Mouse (Mus musculus) hindbrain, embryonic 13.5 days (tissue): ENCODE data around the gene Tigd2. TPM values are rescaled to one million over a fixed set of nuclear protein-coding genes. Genes with fewer than 3 reads are reported as not detected.
A peak's percentile ranks its signal among the peaks of the same experiment; 100 is the strongest.
"Not testable (repeated sequence)": the region's sequence is repeated elsewhere in the genome, so short reads cannot be mapped to it uniquely, and the experiment has no call there.

ENCODE experiments used
- ATAC-seq: fragments of 200-750 bp; cut with Nextera tagmentation; 2 replicates; pipeline ENCODE4 v1.8.0; 2017; ENCODE audit warnings: moderate TSS enrichment; ENCODE audit not compliant: low FRiP score
- H3K27ac ChIP-seq: fragments of 300-500 bp; sonication (generic); 2 replicates; pipeline ENCODE4 v1.5.1; 2015; ENCODE audit warnings: inconsistent platforms, mild to moderate bottlenecking, moderate library complexity
- H3K27me3 ChIP-seq: fragments of 300-500 bp; sonication (generic); 2 replicates; pipeline ENCODE4 v1.6.1; 2015; ENCODE audit warnings: mild to moderate bottlenecking, inconsistent platforms
- H3K36me3 ChIP-seq: fragments of 300-500 bp; sonication (generic); 2 replicates; pipeline ENCODE4 v1.6.1; 2015; ENCODE audit warnings: mild to moderate bottlenecking, inconsistent platforms
- H3K4me1 ChIP-seq: fragments of 300-500 bp; sonication (generic); replicated peaks from 2 replicates; pipeline ENCODE4 v1.6.1; 2015; ENCODE audit warnings: inconsistent platforms
- H3K4me2 ChIP-seq: fragments of 300-500 bp; sonication (generic); 2 replicates; pipeline ENCODE4 v1.6.1; 2015; ENCODE audit warnings: inconsistent platforms, mild to moderate bottlenecking, moderate library complexity
- H3K4me3 ChIP-seq: fragments of 300-500 bp; sonication (generic); 2 replicates; pipeline ENCODE4 v1.5.1; 2015; ENCODE audit warnings: mild to moderate bottlenecking, inconsistent platforms
- H3K9ac ChIP-seq: fragments of 300-500 bp; sonication (generic); 2 replicates; pipeline ENCODE4 v1.6.1; 2015; ENCODE audit warnings: mild to moderate bottlenecking, inconsistent platforms
- H3K9me3 ChIP-seq: fragments of 300-500 bp; sonication (generic); 2 replicates; pipeline ENCODE4 v1.6.1; 2016; ENCODE audit warnings: inconsistent platforms
- WGBS: fragments of 180-500 bp; shearing (Covaris S2); methylation state at CpG from one replicate; pipeline ENCODE4 v1.1.7; 2015; 5-methylcytosine and 5-hydroxymethylcytosine counted together
- polyA plus RNA-seq: library from polyadenylated mRNA; unstranded; fragments of >200 nt; fragmentation: Nextera tagmentation; extraction: Ambion mirVana; gene quantifications from 2 replicates; pipeline ENCODE4 v1.2.1, GENCODE M21; 2015

The Tigd2 gene
- polyA plus RNA-seq = 11.0 and 11.1 TPM in 2 replicates

DNA sequence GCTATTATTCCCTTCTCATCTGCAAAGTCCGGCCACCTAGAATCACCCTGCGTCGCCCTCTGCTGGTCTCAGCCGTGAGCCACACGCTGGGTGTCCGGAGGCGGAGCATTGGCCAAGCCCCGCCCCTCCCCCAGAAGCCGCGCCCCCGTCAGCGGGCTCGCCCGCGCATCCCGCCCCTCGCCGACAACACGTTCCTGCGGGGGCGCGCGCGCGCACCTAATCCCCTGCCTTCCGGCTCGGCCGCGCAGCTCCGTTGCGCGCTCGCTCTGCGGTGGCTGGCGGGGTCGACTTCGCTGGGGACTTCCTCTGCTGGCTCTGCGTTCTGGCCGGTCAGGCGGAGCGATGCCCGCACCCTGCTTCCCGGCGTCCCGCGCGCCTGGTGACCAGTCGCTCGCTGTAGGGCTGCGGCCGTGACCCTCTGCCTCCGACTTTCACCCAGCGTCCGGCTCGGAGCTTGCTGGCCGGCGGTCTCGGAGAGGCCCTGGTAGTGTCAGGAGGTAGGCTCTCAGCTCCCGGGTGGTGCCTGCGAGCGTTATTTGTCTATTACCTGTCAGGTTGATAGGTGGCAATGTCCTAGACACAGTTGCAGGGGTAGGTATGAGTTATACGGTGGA is at the start of gene Tigd2:
Tigd2 (plus strand) TSS at position 186 of the 614 bp plus-strand sequence.
- Histone ChIP-seq H3K27me3 (no peaks in the 10 kb centered on the region), H3K4me3 (peak within 1 kb of the TSS; percentile 56), H3K9me3 (no peaks in the 10 kb centered on the region), H3K4me1 (peaks cover 7% of the 10 kb centered on the region), H3K9ac (peak within 1 kb of the TSS; percentile 79), H3K4me2 (peak within 1 kb of the TSS; percentile 60), H3K36me3 (peaks cover 4% of the 10 kb centered on the region; the same call in 1 of the 2 replicates), H3K27ac (peak within 1 kb of the TSS; percentile 87)
- WGBS = under 1% methylated on average over 60 of the region's 62 CpGs
- peak; percentile 97 for ATAC-seq

DNA sequence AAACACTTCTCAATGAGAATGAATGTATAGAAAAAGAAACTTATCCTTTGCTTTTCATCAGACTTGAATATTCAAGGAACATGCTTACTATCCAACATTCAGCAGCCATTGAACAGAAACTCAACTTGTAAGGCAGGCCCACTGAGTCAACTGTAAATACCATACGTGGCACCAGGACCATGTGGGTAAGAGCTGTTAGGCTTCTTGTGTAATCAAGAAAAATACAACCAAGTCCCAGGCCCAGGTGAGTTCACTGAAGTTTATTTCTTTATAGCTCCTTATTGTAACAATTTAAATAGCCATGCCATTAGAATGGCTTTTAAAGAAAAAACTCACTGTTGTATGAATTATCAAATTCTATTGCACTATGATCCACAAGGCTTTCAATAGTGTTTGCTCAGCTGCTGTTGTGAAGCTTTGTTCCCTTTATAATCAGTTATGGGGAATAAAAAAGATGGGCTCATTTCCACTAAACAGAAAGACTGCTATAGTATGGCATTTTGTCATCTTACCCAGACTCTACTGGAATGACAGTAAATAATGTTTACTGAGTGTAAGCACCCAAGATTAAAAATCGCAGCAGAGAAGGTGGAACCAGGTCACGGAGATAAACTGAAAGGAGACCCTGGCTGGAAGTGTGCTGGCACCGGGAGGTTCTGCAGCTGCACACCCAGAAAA is 46.7 kb upstream of the Tigd2 start:
- no peaks in the 10 kb centered on the region for H3K4me1 ChIP-seq
- no peaks in the 10 kb centered on the region for H3K36me3 ChIP-seq
- no peaks in the 10 kb centered on the region for H3K9me3 ChIP-seq
- no peak overlapping the region for H3K9ac ChIP-seq
- no peak overlapping the region for H3K4me2 ChIP-seq
- no peak overlapping the region for H3K27ac ChIP-seq
- no peaks in the 10 kb centered on the region for H3K27me3 ChIP-seq
- WGBS = 94% methylated on average over 4 of the region's 4 CpGs
- no peak overlapping the region for H3K4me3 ChIP-seq
- ATAC-seq = no peak

DNA sequence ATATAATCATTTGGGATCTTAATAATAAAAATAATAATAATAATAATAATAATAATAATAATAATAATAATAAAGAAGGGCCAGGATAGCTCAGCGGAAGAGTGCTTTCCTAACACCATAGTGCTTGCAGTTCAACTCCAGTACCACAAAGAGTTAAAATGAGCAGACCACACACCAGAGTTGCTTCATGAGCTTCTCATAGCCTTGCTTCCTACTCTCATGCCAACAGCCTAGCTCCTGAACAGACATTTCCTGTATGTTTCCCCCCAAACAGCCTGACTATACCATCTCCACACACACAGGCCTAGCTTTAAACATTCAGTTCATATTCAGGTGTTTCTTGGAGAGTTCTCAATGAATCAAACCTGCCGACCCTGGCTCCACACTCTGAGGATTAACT is 45.8 kb upstream of the Tigd2 start:
- no peak overlapping the region for H3K9ac ChIP-seq
- ATAC-seq = no peak
- no peaks in the 10 kb centered on the region for H3K36me3 ChIP-seq
- no peak overlapping the region for H3K4me3 ChIP-seq
- H3K9me3 ChIP-seq = no peaks in the 10 kb centered on the region
- no peaks in the 10 kb centered on the region for H3K27me3 ChIP-seq
- no peak overlapping the region for H3K27ac ChIP-seq
- 83% methylated on average over 2 of the region's 2 CpGs for WGBS
- H3K4me2 ChIP-seq = no peak overlapping the region
- no peaks in the 10 kb centered on the region for H3K4me1 ChIP-seq

DNA sequence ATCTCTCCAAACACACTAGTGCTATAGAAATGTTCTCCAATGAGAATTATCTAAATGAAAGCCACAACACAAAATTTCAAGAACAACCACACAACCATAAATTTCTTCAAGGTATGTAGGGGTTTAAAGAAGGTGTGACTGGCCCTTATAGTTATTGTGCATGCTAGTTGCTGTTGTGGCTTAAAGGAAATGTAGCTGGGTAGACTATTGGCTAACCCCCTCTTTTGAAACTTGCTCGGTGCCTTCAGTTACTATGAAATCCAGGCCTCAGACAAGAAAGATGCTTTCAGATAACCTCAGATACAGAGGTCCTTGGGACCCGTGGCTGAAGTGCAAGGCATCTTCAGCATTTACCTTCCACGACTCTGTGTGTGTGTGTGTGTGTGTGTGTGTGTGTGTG is 45.3 kb upstream of the Tigd2 start:
- H3K27ac ChIP-seq = no peak overlapping the region
- H3K4me2 ChIP-seq = no peak overlapping the region
- ATAC-seq = no peak
- H3K27me3 ChIP-seq = no peaks in the 10 kb centered on the region
- H3K9ac ChIP-seq = no peak overlapping the region
- no peak overlapping the region for H3K4me3 ChIP-seq
- H3K9me3 ChIP-seq = no peaks in the 10 kb centered on the region
- 87% methylated on average over 3 of the region's 3 CpGs for WGBS
- no peaks in the 10 kb centered on the region for H3K4me1 ChIP-seq
- H3K36me3 ChIP-seq = no peaks in the 10 kb centered on the region

DNA sequence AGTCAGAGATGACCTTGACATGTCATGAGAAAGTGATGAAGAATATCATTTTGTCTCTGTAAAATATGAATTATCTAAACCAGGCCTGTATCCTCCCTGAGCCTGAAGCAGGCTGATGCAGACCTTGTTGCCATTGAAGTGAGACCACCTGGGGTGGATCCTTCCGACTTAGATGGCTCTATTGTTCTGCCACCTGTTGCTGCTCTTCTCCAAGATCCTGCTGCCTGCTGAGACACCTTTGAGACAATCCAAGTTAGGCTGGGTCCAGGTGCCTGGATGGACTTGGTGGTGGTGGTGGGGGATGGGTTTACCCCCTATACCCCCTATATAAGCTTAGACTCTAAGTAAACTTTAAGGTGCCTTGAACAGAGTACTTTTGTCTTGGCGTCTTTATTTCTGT is 39.7 kb upstream of the Tigd2 start:
- Histone ChIP-seq H3K4me3 (no peak overlapping the region), H3K4me2 (no peak overlapping the region)

DNA sequence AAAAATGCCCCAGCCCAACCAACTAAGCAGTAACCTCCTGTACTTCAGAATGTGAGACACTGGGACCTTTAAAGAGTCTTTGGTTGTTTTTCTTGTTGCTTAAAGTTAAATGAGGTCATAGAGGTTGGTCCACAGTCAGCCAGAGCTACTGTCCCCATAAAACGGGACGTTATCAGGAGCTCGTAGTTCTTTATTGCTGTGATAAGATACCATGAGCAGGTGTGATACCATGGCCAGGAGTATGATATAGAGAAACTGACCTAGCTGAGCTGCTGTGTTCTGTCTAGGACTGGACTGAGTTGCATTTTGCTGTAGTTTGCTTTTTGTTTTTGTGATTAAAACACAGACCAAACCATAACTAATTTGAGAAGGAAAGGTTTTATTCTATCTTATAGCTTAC is 37.4 kb upstream of the Tigd2 start:
- no peak overlapping the region for H3K27ac ChIP-seq
- H3K4me2 ChIP-seq = no peak overlapping the region
- no peak for ATAC-seq
- no peaks in the 10 kb centered on the region for H3K27me3 ChIP-seq
- H3K9ac ChIP-seq = no peak overlapping the region
- H3K36me3 ChIP-seq = no peaks in the 10 kb centered on the region
- no peaks in the 10 kb centered on the region for H3K9me3 ChIP-seq
- 92% methylated on average over 3 of the region's 3 CpGs for WGBS
- H3K4me1 ChIP-seq = no peaks in the 10 kb centered on the region
- no peak overlapping the region for H3K4me3 ChIP-seq

More for the DNA sequence above, 39.7 kb upstream of the Tigd2 start:
- H3K36me3 ChIP-seq = no peaks in the 10 kb centered on the region
- H3K9ac ChIP-seq = no peak overlapping the region
- H3K27ac ChIP-seq = no peak overlapping the region
- H3K9me3 ChIP-seq = no peaks in the 10 kb centered on the region
- H3K27me3 ChIP-seq = no peaks in the 10 kb centered on the region
- ATAC-seq = no peak
- 15% methylated on average over 2 of the region's 2 CpGs for WGBS
- H3K4me1 ChIP-seq = no peaks in the 10 kb centered on the region

DNA sequence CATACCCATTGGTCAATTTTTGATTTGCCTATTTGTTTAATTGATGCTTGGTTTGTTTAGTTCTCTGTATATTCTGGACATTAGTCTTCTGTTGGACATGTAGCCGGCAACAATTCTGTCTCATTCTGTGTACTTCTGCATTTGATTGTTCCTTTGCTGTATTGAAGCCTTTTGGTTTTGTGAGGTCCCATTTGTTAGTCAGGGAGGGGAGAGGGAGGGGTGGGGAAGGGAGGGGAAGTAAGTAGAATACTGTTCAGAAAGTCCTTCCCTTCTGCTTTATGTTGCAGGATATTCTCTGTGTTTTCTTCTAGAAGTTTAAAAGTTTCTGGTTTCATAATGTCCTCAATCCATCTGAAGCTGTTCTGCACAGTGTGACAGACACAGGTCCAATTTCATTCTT is 34.7 kb upstream of the Tigd2 start:
- 58% methylated on average over 1 of the region's 1 CpGs for WGBS
- Histone ChIP-seq H3K27me3 (no peaks in the 10 kb centered on the region), H3K9ac (no peak overlapping the region), H3K4me1 (no peaks in the 10 kb centered on the region), H3K4me3 (no peak overlapping the region), H3K9me3 (no peaks in the 10 kb centered on the region), H3K4me2 (no peak overlapping the region), H3K36me3 (no peaks in the 10 kb centered on the region), H3K27ac (no peak overlapping the region)
- no peak for ATAC-seq

DNA sequence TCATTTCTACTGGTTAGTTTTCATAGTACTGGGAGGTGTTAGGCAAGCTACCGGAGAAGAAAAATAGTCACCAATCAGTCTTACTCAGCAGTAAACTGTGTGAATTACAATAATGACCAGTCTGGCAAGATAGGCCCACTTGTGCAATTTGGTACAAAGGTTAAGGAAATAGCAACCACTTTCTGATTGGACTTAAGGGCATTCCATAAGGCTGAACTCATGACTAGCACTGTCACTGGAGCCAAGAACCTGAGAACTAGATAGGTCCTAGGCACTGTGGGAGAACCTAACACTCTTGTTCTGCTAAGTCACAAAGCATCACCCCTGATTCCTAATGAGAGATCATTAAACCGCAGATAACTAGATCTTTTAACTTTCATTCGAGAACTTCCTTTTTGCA is 30.6 kb upstream of the Tigd2 start:
- ATAC-seq = no peak

DNA sequence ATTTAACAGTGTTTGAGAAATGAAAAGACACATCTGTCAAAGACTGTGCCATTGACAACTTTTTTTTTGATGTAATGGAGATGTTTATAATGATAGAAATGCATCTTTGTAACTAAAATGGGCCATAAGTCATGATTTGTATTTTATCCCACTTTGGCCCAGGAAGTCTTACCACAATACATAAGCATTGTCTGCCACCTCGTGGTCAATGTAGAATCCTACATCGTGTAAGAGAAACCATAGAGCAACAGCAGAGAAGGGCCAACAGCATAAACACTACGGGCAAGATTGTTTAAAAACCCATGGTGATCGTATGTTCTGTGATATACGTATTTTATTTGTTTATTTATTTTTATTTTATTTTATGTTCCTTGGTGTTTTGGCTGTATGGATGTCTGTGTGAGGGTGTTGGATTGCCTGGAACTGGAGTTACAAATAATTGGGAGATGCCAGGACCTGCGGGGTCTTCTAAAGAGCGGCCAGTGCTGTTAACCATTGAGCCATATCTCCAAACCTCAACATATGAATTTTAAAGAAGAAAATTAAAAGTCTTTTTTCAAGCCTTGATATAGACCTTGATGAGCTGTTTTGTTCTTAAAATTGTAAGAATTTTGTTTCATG is 28.2 kb upstream of the Tigd2 start:
- no peaks in the 10 kb centered on the region for H3K36me3 ChIP-seq
- no peak overlapping the region for H3K4me3 ChIP-seq
- H3K4me2 ChIP-seq = no peak overlapping the region
- no peaks in the 10 kb centered on the region for H3K27me3 ChIP-seq
- no peak overlapping the region for H3K27ac ChIP-seq
- no peaks in the 10 kb centered on the region for H3K4me1 ChIP-seq
- H3K9ac ChIP-seq = no peak overlapping the region
- ATAC-seq = peak; percentile 90
- 50% methylated on average over 7 of the region's 7 CpGs for WGBS
- H3K9me3 ChIP-seq = no peaks in the 10 kb centered on the region

More for the DNA sequence above, 30.6 kb upstream of the Tigd2 start:
- Histone ChIP-seq H3K4me1 (no peaks in the 10 kb centered on the region), H3K4me3 (no peak overlapping the region), H3K9ac (no peak overlapping the region), H3K4me2 (no peak overlapping the region), H3K36me3 (no peaks in the 10 kb centered on the region), H3K27ac (no peak overlapping the region), H3K27me3 (no peaks in the 10 kb centered on the region), H3K9me3 (no peaks in the 10 kb centered on the region)
- WGBS = 90% methylated on average over 3 of the region's 3 CpGs

DNA sequence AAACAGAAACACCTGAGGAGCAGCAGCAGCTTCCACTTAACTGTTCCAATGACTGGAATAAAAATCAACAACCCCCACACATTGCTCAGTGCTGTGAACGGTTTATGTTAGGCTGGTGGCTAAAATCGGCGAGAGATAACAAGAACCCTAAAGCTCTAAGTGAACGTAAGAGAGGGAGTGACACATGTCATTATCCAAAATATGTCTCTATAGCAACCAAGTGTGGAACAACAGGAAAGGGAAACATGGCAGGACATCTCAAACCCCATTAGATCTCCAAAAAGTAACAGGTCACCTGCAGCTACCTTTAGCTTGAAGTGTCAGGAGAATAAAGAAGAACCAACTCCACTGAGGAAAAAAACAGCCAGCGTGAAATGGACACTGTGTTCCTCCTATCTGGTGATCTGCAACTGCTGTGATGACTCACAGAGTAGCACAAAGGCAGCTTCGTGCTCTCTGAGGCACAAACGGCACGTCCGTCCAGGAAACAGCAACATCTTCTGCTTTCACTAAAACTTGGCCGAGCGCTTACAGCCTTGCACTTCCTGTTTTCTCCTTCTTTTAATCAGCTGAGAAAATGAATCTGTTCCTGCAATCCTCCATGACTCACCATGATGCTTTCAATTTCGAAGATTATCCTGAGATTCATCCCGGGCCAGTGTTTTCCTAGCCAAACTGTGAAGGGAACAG is 23.5 kb upstream of the Tigd2 start:
- H3K9ac ChIP-seq = no peak overlapping the region
- 85% methylated on average over 13 of the region's 13 CpGs for WGBS

DNA sequence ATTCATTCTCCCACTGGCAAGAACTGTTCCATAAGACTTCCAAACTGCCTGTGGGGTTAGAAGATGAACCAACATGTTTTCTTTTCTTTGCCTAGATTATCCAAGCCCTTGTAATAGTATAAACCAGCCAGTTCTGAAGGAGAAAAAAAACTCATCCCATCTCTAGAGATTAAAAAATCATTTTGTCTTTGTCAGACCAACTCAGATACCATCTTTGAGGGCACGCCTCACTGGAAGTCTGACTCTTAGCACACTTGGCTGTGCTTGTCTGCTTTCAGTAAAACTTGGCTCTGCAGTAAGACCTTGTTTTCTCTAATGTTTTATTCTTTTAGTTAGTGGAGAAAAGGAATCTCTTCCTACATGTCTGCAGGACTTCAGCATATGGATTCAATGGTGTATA is 18.7 kb upstream of the Tigd2 start:
- no peaks in the 10 kb centered on the region for H3K9me3 ChIP-seq
- 91% methylated on average over 1 of the region's 1 CpGs for WGBS
- no peak overlapping the region for H3K4me3 ChIP-seq
- no peak overlapping the region for H3K4me2 ChIP-seq
- no peaks in the 10 kb centered on the region for H3K4me1 ChIP-seq
- ATAC-seq = no peak
- no peak overlapping the region for H3K9ac ChIP-seq
- no peaks in the 10 kb centered on the region for H3K27me3 ChIP-seq
- no peak overlapping the region for H3K27ac ChIP-seq
- no peaks in the 10 kb centered on the region for H3K36me3 ChIP-seq

More for the DNA sequence above, 23.5 kb upstream of the Tigd2 start:
- Histone ChIP-seq H3K36me3 (no peaks in the 10 kb centered on the region), H3K4me1 (no peaks in the 10 kb centered on the region), H3K9me3 (no peaks in the 10 kb centered on the region), H3K27ac (no peak overlapping the region), H3K27me3 (no peaks in the 10 kb centered on the region), H3K4me2 (no peak overlapping the region), H3K4me3 (no peak overlapping the region)
- ATAC-seq = no peak

DNA sequence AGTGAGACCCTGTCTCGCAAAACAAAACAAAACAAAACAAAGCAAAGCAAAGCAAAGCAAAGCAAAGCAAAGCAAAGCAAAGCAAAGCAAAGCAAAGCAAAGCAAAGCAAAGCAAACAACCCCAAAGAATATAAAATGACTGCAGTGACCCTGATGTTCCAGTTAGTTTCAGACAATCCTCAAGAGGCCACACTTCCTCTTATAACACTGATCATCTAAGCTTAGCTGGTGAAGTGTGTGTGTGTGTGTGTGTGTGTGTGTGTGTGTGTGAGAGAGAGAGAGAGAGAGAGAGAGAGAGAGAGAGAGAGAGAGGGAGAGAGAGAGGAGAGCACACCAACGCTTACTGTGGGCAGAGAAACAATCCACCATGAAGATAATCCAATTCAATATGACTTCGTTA is 14.2 kb upstream of the Tigd2 start:
- H3K36me3 ChIP-seq, ATAC-seq, H3K9me3 ChIP-seq, H3K27me3 ChIP-seq, H3K4me3 ChIP-seq, H3K4me1 ChIP-seq, H3K27ac ChIP-seq, H3K9ac ChIP-seq, H3K4me2 ChIP-seq: not testable (repeated sequence)
- WGBS = 84% methylated on average over 3 of the region's 3 CpGs
